Mouse (Mus musculus) cerebellum, postnatal 4 days (tissue): ENCODE measurements around the gene Dgki.

Experiments used
- DNase-seq, 2 experiments: peaks; one replicate each; pipeline ENCODE4 v3.0.0; 2022; ENCODE audit warnings: low spot score in 2 of 2, mixed read lengths in 1 of 2

Gene Dgki

DNA sequence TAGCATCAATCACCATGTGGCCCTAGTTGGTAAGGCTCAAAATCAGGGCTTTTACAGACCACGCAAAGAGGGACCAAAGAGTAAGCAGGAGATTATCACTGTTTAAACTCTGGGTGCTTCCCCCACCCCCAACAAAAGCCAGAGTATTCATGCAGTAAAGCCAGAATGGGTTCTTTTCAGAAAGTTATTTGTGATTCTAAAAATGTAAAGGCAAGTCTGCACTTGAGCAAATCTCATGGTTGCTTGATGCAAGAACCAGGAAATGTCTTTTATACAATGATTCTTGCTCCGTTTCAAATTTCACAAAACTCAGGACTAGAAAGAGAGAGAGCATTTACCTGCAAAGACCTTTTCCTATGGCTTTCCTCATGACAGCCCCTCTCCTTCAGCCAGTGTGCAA, 7.9 kb downstream of the Dgki start:
- no peak for DNase-seq

DNA sequence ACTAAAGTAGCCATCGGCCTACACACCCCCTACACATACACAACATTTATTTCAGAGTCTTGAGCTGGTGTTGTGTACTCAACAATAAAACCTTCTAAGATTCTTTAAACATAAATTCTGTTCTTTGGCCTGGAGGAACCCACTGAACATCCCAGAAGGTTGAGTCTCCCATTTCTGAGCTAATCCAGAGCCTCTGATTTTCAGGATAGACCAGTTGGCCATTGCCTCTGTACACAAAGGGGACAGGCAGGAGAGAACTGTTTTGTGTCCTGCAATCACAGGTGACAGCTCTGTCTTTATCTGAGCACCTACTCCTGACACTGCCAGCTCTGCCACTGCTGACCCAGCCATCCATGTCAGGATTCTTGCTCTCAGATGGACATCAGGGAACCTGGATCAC, 8.8 kb downstream of the Dgki start:
- no peak for DNase-seq

- DNase-seq = no peak
Measured at GRCm38 (mm10) chr6:37290691-37291090, 9.3 kb downstream of the Dgki start.

- no peak for DNase-seq
Measured at GRCm38 (mm10) chr6:37286134-37286533, 13.8 kb downstream of the Dgki start.

DNA sequence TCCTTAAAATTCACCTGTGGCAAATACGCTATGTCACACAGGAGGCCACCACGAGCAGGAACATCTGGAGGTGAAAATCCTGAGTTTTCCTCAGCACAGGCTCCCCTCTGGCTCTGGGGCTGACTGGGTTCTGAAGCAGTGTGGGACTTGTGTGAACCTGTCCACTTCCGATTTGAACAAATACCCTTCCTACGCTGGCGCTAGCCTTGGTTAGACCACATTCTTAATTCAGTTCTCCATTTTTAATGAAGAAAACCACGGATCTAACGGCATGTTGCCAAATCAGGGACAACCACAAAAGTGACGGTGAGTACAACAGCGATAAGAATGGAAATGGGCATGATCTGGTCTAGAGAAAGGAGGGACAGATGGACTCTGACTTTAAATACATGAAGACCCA, 15.1 kb downstream of the Dgki start:
- DNase-seq = no peak

- DNase-seq = no peak
Measured at GRCm38 (mm10) chr6:37283336-37283735, 16.6 kb downstream of the Dgki start.

DNA sequence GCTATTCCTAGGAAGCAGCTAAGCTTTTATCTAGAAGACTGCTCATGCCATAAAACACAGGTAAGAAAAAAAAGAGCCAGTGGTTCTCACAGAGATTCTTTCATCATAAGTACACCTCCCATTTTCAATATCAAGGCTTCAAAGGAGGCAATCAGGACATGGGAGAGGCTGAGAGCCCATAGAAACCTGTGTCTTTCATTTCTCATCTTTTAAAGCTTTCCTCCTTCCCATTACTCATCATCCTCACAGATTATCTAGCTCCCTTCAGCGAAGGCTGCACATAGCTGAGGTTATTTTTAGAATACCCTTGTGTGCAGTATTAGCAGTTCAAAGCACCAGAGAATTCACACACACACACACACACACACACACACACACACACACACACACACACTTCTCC, 17.3 kb downstream of the Dgki start:
- no peak for DNase-seq

DNA sequence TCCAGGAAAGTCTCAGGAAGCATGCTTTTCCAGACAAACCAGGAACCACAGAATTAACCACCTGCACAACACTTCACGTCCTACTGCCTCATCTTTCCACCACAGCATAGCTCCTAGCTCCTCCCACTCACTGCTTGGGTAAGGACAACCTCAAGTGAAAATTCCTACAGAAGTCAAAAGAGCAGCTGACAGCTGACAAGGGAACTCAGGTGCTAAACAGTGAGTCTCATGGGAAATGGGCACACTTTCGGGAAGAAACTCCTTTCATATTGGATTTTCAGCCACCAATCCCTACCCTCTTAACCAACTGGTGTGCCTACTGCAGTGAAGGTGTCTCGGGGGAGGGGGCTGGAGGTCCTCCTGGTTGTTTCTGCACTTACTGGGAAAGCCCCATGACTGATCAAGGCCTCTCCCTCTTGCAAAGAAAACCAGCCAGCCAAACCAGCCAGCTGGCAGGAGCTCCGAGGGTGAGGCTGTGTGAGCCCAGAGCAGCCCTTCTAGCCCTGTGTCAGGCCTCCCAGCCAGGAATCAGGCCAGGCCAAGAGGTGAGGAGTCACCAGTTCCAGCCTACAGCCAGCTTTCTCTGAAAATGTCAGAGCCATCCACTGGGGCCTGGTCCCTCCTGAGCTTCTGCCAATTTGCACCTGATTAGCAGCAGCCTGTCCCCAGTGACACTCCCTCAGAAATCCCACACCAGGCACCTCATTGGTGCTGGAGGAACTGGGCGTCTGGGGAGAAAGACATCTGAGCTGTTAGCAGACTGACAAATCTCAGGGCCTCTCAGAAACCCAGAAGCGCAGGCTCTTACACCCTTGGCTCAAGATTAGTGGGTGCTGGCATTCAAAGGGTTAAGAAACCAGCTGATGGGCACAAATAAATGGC, 22.9 kb downstream of the Dgki start:
- DNase-seq = peak in 1 of 2 experiments; percentile 5

GRCm38 (mm10) chr6:37276181-37276580, 23.8 kb downstream of the Dgki start:
- no peak for DNase-seq

DNA sequence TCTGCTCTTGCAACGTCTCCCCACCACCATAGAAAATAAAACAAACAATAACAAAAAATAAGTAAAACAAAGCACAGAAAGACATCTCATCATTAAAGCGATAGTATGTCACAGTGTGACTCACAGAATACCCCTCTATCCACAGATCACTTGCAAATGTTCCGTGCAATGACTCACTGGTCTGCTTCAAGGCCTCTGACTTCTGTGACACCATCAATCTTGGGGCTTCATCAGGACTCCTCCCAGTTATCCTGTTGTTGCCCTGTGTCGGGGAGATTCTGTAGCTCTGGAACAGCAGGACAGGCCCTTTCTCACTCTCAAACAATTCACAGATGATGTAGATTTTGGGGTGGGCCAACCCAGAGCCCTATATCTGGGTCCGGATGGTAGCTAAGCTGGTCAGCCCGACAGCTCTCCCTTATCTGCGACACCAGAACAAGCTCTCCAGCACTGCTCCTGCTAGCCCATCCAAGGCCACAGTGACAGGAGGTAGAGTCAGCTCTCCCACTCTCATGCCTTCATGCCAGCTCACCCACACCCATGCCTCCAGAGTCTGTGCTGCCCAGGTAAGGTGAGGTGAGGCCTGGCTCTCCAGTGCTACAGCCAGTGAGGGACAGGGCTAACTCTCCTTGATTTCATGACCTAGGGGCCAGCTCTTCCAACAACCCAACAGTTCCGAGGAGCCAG, 28.9 kb downstream of the Dgki start:
- DNase-seq = no peak

DNA sequence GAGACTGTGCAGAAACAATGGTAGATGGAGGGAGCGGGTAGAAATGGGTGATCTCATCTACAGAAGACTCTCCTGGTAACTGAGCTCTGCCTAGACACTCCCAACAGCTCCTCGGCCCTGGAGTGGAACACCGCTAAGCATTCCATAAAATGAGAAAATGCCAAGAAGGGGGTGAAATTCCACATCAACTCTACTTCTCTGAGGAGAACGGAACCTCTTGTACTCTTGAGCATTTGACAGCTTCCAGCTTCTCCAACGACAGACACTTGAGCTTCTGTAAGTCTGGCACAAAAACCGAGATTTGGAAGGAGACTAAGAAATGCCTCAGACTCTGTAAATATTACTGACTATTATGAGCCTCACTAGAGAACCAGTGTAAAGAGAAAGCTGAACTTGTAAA, 31.4 kb downstream of the Dgki start:
- DNase-seq = no peak

DNA sequence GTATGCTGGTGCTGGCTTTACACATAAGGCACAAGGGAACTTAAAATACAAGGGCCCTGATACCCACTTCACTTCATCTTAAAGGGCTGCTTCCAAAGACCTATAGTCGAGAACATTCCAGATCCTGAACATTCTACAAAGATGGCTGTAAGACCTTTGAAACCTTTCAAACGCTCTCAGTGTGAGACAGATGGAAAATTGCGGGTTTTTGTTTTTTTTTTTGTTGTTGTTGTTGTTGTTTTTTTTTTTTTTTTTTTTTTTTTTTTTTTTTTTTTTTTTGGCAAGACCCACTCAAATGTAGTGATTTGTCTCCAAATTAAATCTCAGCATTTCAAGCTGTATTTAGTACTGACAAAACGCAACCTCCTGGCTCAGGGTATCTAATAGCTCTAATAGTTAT, 32.0 kb downstream of the Dgki start:
- DNase-seq = no peak

- DNase-seq = no peak
Measured at GRCm38 (mm10) chr6:37262486-37262885, 37.5 kb downstream of the Dgki start.

- DNase-seq = no peak
Measured at GRCm38 (mm10) chr6:37261236-37261852, 38.6 kb downstream of the Dgki start.

DNA sequence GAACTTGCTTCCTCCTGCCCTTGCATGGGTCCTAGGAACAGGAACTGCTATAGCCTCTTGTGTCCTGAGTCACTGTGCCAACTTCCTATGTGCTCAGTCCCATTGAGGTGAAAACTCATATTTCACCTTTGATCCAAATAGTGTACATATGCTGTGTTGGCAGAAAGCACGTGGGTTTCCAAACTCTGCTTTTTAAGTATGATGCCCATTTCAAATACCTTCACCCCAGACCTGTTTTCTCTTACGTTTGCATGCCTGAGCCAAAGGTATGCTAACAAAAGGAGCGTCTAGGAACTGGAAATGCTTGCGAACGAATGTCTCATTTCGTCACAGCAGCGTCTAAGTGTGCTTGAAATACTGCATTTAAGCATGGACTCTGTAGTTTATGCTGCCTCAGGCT, 41.3 kb downstream of the Dgki start:
- DNase-seq = no peak

- peak in 1 of 2 experiments; percentile 4 for DNase-seq
Measured at GRCm38 (mm10) chr6:37254144-37254543, 45.8 kb downstream of the Dgki start.

DNA sequence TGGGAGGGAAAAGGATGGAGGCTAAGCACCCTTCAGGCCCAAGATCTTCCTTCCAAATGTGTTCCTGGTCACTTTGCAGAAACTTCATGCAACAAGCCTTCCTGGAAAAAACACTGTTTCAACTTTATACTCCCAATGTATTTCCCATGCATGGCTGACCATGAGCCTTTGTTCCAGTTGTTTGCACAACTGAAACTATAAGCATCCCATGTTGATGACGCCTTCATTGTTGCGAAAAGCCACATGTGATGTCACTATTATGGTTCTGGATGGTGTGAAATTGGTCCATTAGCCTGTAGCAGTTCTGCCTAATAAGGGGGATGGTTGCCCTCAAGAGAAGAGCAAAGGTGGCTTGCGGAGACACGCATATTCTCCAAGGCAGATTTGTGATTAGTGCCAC, 47.4 kb downstream of the Dgki start:
- no peak for DNase-seq

DNA sequence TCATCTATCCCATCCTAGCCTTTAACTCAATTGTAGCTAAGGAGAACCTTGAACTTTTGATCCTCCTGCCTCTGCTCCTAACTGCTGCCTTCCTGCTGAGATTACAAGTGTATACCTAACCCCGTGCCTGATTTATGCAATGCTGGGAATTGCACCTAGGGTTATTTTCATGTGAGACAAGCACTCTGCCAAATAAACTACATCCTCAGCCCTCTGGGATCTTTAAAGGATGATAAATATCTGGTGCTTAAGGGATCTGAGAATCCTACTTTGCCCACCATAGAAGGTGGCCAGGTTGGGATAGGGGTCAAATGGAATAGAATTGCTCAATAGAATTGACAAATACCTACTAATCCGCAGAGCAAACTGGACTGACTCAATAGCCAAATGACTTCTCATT, 49.3 kb downstream of the Dgki start:
- no peak for DNase-seq

DNA sequence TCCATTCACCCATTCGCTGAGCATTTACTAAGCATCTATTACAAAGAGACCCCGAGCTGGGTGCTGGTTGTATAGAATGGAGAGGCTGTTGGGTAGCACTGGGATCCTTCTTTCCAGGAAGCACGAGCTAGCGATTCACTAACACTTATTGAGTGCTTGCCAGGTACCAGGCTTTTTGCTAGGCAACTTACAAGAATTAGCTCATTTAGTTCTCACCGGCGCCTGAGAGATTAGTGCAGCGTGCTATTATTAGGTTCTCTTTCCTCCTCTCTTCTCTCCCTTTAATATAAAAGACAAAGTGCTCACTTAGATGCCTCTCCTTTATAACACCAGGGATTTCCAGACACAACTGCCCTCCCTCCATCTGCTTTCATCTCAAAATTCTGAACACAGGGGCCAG, 54.2 kb downstream of the Dgki start:
- no peak for DNase-seq

GRCm38 (mm10) chr6:37244074-37244473, 55.9 kb downstream of the Dgki start:
- no peak for DNase-seq

DNA sequence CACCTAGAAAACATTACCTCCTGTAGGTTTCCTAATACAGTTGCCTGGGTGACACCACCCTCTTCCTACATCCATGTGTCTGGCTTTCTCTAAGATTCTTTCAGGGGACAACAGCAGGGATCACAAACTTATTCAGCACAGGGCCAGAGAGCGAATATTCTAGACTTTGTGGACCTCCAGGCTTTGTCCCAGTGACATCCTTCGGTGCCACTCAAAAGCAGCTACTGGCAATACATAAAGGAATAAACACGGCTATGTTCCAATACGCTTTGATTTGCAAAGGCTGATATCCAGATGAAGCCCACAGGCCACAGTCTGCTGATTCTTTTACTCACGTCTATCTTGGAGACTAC, 57.2 kb downstream of the Dgki start:
- no peak for DNase-seq

DNA sequence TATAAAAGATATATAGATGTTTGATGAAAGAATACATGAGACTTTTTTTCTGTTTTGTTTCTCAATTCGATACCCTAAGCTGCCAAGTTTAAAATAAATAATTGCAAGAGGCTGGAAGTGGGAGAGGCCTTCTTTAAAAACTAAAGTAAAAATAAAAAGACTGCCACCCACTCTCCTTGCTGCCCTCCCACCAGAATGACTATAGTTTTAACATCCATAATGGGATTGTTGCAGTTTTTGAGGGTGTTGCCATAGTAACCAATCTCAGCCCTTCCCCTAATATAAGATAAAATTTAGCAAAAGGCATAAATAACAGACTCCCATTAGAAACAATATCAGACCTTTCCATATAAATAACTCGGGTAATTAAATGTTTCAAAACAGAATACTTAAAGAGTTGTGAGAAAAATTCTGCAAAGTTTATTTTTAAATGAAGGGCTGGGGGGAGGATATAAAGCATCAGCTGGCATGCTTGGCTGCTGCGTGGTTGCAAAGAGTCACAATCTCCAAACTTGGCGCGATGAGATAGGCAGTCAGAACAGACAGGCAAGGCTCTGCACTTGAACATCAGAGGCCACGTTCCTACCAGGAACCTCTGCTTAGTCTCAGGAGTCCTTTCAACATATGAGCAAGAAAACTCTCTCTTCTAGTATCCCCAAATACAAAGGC, 57.8 kb downstream of the Dgki start:
- DNase-seq = no peak
